Mouse (Mus musculus) CD4-positive, CD25-positive, alpha-beta regulatory T cell, adult 4 months (primary cell): ENCODE results near the gene Nt5c1a. TPM values are rescaled to one million over a fixed set of nuclear protein-coding genes. Genes with fewer than 3 reads are reported as not detected.

Source experiments
- ATAC-seq: one replicate; pipeline ENCODE4 v1.8.0; 2017
- polyA plus RNA-seq, 2 experiments: library from polyadenylated mRNA; unstranded; fragments of 100-300 nt; shearing (Covaris generic); gene quantifications; one replicate each; pipeline ENCODE4 v1.2.1; 2017

Gene Nt5c1a
- polyA plus RNA-seq, 2 experiments from 2014 or later = not detected

GRCm38 (mm10) chr4:123212330-123212729, 11.0 kb downstream of the Nt5c1a start:
- ATAC-seq = no peak

DNA sequence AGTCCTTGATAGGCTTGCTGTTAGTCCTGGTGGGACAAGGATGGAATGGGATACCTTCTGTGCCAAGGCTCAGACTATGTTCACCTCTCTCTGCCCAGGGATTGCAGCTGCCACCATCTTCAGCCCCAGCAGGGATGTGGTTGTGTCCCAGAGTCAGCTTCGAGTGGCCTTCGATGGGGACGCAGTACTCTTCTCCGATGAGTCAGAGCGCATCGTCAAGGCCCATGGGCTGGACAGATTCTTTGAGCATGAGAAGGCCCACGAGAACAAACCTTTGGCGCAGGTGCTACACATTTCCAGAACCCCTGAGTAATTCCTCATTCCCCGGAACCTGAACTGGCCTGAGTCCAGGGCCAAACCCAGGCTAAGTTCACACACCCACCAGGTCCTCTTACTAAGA, 12.7 kb downstream of the Nt5c1a start:
- ATAC-seq = no peak

- no peak for ATAC-seq
Observed at GRCm38 (mm10) chr4:123215367-123215766, 14.1 kb downstream of the Nt5c1a start.

DNA sequence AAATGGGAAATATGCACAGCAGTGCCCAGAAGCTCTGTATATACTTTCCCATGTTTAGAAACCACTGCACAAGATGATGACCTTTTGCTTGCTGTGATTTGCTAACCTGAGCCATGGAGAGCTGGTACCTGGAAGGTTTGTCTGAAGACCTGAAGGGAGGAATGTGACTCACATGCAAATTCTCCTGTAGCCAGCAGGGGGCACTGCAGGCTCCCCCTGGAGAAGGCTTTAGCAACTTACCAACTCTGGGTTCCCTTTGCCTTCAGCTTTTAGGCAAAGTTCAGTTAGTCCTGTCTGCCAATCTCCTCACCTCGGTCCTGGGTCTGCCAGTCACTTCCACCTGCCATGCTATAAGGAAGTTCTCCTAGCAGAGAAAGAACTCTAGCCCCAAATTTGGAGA, 15.5 kb downstream of the Nt5c1a start:
- no peak for ATAC-seq

GRCm38 (mm10) chr4:123219720-123220357, 18.5 kb downstream of the Nt5c1a start:
- no peak for ATAC-seq

DNA sequence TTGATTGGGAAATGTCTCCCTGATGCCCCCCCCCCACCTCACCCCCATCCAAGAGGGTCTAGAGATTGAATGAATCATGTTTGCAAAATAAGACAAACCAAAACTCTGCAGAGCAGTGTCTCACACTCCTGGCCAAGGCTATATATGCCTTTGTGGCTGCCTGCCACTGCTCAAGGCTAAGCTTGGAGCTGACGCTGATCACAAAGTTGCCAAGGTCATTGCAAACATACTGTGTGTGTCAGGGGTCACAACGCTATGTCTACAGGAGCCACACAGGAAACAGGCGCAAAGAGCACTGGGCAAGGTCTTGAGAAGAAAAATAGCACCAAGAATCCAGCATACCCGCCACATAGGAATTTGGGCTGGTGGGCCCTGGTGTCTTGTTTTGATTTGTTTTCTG, 19.3 kb downstream of the Nt5c1a start:
- no peak for ATAC-seq

- no peak for ATAC-seq
Observed at GRCm38 (mm10) chr4:123223309-123223708, 22.0 kb downstream of the Nt5c1a start.

DNA sequence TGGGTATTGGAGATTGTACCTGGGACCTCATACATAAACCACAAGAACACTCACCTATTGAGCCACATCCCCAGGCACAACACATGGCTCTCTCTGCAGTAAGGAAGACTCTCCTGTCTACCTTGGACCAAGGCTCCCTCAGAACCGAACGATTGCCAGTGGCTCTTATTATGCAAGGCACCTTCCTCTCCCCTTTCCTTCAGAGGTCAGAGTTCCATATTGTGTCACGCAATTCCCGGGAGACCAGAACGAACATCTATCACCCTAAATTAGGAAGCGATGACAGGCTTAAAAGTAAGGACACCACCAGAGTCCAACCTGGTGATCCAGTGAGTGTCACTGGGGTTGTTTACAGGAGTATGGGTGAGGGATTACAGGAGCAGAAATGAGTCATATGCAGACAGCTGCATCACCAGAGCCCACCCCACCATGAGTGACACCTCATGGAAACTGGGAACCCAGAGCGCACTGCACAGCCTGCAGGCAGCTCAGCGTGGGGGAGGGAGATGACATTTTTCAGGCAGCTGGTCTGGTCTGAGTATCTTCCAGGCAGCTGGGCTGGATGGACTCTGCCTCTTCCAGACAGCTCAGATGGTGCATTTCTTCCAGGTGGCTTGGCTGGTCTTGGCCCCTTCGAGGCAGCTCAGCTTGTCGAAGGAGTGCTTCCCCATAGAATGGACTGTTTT, 24.6 kb downstream of the Nt5c1a start:
- no peak for ATAC-seq

DNA sequence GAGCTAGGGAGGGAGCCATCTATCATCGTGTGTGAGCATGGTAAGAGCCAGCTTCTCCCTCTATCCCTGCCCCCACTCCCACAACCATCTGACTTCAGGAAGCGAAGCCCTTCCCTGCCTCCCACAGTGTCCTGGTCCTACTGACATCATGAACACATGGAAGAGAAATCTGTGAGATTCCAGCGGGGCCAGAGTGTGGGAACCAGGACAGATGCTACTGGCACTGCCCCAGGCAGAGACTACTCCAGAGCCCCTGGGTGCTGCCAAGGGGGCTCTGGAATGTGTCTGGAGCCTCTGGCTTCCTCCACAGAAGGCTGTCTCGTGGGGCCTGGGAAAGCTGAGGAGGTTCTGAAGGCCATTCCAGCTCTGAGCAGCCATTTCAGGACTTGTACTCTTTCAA, 26.4 kb downstream of the Nt5c1a start:
- ATAC-seq = no peak

DNA sequence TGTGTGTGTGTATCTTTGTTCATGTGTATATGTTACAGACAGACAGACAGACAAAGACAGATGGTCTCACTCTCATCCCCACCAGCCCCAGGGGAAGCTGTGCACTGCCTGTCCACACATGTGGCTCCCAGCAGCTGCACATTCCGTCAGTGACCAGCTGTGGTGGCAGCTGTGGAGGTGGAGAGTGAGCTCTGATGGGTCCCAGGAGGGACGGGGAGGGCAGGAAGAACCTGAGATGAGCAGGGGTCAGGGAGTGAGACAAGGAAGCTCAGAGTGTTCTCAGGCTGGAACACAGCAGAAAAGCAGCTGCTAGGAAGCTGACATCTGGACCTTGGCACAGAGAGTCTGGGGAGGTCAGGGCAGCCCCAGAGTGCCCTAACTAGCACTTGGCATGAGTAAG, 27.0 kb downstream of the Nt5c1a start:
- ATAC-seq = no peak

GRCm38 (mm10) chr4:123229166-123229565, 27.9 kb downstream of the Nt5c1a start:
- no peak for ATAC-seq

GRCm38 (mm10) chr4:123232841-123233240, 31.5 kb downstream of the Nt5c1a start:
- no peak for ATAC-seq

GRCm38 (mm10) chr4:123233492-123234084, 32.3 kb downstream of the Nt5c1a start, which contains the start of gene Heyl:
Gene Heyl, plus strand, starts transcription at chr4:123233556.
- no peak for ATAC-seq

GRCm38 (mm10) chr4:123235835-123236430, 34.6 kb downstream of the Nt5c1a start:
- no peak for ATAC-seq

DNA sequence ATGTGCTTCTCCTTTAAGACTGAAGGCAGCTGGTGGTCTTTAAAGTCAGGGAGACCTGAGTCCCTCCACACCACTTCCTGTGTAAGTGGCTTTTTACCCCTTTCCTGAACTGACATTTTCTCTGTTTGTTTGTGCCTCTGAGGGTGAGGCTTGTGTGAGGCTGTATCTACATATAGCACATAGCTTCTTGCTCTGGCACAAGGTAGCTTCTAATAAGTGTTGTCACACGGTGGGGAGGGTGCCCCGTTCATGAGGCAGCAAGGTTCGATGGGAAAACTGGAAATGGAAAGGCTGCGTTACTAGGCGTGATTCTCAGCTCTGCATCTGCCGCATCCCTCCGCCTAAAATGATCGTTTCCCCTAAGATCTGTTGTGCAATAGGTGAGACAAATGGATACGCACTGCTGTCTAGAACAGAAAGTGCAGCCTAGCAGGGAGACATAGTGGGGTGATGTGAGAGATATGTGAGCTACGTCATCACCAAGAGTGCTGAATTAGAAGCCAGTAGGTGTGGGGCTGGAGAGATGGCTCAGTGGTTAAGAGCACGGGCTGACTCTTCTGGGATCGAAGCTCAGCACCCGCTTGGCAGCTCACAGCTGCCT, 35.2 kb downstream of the Nt5c1a start:
- no peak for ATAC-seq

DNA sequence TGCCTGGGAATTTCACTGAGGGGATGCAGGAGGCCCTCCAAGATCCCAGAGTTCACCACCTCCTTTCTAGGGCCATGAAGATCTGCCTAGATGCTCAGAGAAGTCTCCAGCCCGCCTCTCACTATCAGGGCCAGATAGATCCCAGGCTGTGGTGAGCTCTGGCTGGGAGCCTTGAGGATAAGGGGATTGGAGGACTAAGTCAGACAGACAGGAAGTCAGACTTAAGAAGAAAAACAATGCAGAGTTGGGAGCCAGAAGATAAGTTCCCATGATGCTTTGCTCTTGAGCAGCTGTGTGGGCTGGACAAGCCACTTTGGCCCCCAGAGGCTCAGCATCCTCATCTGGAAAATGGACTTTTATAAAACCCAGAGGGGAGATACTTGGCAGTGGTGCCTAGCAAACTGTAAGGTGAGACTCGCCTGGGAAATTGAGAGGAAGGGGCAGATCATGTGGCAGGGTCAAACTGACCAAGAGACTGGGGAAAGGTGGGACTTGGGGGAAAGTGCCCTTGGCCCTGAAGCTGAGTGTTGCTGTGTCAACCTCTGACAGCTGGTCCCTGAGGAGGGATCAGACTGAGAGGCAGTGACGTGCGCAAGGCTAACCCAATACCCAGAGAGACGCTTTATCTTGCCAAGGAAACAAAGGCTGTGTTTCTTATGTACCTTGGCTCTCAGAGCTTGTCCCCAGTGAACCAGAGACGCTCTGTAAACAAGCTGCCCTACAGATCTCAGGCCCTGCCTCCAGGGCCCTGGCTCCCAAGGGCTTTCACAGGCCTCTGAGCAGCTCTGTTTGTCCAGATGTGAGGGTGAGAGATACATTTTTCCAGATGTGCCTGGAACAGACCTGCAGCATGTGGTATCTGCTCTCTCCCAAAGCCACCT, 36.3 kb downstream of the Nt5c1a start:
- ATAC-seq = no peak

GRCm38 (mm10) chr4:123239361-123240203, 38.3 kb downstream of the Nt5c1a start:
- no peak for ATAC-seq

- ATAC-seq = no peak
Observed at GRCm38 (mm10) chr4:123246221-123246620, 44.9 kb downstream of the Nt5c1a start.

DNA sequence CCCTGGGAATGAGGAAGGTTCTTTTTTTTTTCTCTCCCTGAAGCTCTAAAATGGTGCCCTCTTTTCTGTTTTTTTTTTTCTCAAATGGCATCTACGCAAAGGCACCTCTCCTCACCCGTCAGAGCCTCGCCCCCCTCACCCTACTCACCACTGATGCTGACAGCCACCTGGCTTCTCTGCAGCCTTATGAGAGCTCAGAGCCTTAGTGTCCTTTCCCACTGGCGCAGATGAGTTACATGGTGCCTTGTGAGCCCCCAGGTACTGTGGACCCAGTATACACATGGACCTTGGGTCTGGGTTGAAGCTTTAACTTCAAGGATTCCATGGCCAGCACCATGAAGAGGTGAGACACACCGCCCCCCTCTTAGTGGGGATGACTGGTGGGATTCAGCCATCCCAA, 45.3 kb downstream of the Nt5c1a start:
- ATAC-seq = no peak

DNA sequence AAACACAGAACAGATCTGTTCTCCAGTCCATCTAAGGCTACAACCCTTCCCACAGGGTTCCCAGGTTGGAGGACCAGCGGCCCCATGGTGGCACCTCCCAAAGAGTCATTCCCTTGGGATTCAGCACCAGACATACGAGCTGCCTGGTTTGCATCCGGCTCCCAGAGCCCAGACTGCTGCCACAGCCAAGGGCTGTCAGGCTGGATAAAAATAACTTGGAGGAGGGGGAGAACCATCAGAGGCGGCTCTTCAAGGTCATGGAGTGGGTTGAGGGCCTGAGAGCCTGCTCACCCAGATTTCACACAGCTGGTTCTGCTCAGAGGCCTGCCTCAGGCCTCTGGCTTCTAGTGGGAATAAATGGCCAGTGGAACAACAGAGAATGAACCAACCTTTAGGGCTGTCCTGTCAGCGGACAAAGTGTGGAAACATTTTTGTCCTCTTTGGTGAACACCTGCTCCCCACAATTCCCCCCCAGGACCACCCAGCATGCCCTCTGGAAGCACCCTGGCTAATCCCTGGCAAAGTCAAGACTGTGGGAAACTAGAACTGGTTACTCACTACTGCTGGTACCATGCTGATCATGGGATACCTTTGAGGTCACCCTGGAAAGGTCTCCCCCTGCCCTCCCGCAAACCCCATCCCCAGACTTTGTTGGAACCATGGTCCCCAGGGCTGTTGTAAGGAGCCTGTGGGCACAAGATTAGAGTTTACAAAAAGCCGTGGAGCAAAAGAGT, 46.0 kb downstream of the Nt5c1a start:
- no peak for ATAC-seq
